Mouse (Mus musculus) G1E-ER4 (cell line): ENCODE results near the gene Mgat3. TPM values are rescaled to one million over a fixed set of nuclear protein-coding genes. Genes with fewer than 3 reads are reported as not detected.

Experiments used
- GATA1 ChIP-seq: IDR thresholded peaks from one replicate; pipeline ENCODE4 v1.8.0; 2012; ENCODE audit warnings: low read length, inconsistent platforms
- polyA plus RNA-seq: library from polyadenylated mRNA; stranded (reverse); fragments of >175 nt; gene quantifications from 2 replicates; pipeline ENCODE4 v1.2.3, GENCODE M21; 2012

The Mgat3 gene
- polyA plus RNA-seq, 1 experiment, result not detected

- no peak for TF ChIP-seq GATA1
Observed at GRCm38 (mm10) chr15:80143760-80144159, 29.8 kb upstream of the Mgat3 start.

- no peak for TF ChIP-seq GATA1
Observed at GRCm38 (mm10) chr15:80145397-80145796, 28.1 kb upstream of the Mgat3 start.

- TF ChIP-seq GATA1, result no peak
Observed at GRCm38 (mm10) chr15:80146153-80146552, 27.4 kb upstream of the Mgat3 start.

GRCm38 (mm10) chr15:80147090-80147489 lies 26.4 kb upstream of the Mgat3 start:
- TF ChIP-seq GATA1, result no peak

- no peak for TF ChIP-seq GATA1
Observed at GRCm38 (mm10) chr15:80147511-80147910, 26.0 kb upstream of the Mgat3 start.

GRCm38 (mm10) chr15:80148565-80148964 lies 25.0 kb upstream of the Mgat3 start:
- TF ChIP-seq GATA1, result no peak

- no peak for TF ChIP-seq GATA1
Observed at GRCm38 (mm10) chr15:80149517-80149916, 24.0 kb upstream of the Mgat3 start.

- TF ChIP-seq GATA1, result no peak
Observed at GRCm38 (mm10) chr15:80152663-80153062, 20.9 kb upstream of the Mgat3 start.

- TF ChIP-seq GATA1, result no peak
Observed at GRCm38 (mm10) chr15:80153757-80154156, 19.8 kb upstream of the Mgat3 start.

GRCm38 (mm10) chr15:80155707-80156106 lies 17.8 kb upstream of the Mgat3 start:
- TF ChIP-seq GATA1, result no peak

GRCm38 (mm10) chr15:80157197-80157943 lies 16.2 kb upstream of the Mgat3 start:
- TF ChIP-seq GATA1, result no peak

- TF ChIP-seq GATA1, result no peak
Observed at GRCm38 (mm10) chr15:80158001-80158706, 15.4 kb upstream of the Mgat3 start.

GRCm38 (mm10) chr15:80158707-80159090 lies 14.8 kb upstream of the Mgat3 start:
- TF ChIP-seq GATA1, result no peak

- no peak for TF ChIP-seq GATA1
Observed at GRCm38 (mm10) chr15:80159286-80159901, 14.1 kb upstream of the Mgat3 start.

- no peak for TF ChIP-seq GATA1
Observed at GRCm38 (mm10) chr15:80160223-80160622, 13.3 kb upstream of the Mgat3 start.

GRCm38 (mm10) chr15:80160726-80161125 lies 12.8 kb upstream of the Mgat3 start:
- no peak for TF ChIP-seq GATA1

GRCm38 (mm10) chr15:80161199-80161598 lies 12.3 kb upstream of the Mgat3 start:
- no peak for TF ChIP-seq GATA1
